Mouse (Mus musculus) cerebellum, postnatal 10 days (tissue): Measurements from ENCODE around the gene Traf3ip2.
A peak's percentile ranks its signal among the peaks of the same experiment; 100 is the strongest.

Experiments
- DNase-seq, 2 experiments: peaks; one replicate each; pipeline ENCODE4 v3.0.0; 2021; ENCODE audit warnings: mixed read lengths in 2 of 2

The Traf3ip2 gene

DNA sequence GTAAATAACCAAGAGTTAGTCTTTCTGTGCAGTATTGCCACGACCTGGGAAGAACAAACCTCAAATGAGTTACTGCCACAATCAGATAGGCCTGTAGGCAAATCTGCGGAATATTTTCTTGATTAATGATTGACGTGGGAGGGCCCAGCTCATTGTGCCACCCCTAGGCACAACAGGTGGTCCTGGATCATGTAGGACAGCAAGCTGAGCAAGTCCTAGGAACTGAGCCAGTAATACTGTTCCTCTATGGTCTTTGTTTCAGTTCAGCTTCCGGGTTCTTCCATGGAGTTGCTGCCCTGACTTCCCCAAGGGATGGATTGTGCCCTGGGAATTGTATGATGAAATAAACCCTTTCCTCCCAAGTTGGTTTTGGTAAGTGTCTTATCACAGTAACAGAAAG lies 68.3 kb downstream of the Traf3ip2 start:
- DNase-seq, result no peak

DNA sequence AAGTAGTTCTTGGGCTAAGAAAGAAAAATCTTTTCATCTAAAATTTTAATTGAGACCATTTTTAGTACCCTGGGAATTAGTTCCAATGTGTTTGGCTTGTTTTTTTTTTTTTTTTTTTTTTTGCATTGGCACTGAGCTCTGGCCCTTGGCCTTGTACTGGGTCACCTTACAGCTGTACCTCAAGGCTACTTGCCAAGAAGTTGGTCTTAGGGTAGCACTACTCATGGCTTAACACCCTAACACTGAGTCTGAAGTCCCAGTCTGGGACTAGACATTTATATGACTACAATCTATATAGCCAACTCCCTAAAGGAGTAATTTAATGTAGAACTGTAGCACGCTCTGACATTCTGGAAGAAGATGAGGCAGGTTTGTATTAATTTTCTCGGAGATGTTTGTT lies 69.8 kb downstream of the Traf3ip2 start:
- DNase-seq, result no peak

DNA sequence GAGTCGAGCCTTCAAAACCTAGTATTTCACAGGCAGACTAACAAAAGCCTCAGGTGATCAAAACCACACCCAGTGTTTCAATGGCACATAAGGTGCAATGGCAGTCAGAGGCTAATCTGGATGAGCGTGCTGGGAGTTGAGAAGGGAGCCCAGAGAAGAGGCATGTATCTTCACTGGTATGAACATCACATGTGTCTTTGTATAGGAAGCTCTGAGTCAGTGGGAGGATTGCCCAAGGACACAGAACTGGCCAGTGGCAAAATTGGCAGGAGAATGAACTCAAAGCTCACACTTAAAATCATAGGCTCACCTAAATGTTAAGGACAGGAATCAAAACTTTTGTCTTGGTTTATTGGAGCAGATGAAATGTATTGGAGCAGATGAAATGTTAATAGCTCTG lies 70.7 kb downstream of the Traf3ip2 start:
- DNase-seq, result no peak

DNA sequence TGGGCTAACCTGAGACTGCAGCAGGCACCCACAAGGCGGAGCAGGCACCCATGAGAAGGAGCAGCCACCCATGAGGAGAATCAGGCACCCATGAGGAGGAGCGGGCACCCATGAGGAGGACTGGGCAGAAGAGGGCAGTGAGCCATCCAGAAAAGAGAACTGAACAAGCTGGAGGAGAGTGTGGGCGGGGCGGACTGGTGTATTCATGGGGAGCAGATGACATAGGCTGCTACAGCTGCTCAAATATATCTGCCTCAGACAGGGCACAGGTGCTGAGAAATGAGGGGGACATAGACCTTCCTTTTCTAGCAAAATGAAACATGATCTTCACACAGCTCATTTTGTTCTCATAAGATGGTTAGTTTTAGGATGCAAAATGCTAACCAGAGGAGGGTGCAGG lies 74.1 kb downstream of the Traf3ip2 start:
- no peak for DNase-seq

GRCm38 (mm10) chr10:39687851-39688250 lies 75.1 kb downstream of the Traf3ip2 start:
- DNase-seq, result peak; percentile 68 to 76

DNA sequence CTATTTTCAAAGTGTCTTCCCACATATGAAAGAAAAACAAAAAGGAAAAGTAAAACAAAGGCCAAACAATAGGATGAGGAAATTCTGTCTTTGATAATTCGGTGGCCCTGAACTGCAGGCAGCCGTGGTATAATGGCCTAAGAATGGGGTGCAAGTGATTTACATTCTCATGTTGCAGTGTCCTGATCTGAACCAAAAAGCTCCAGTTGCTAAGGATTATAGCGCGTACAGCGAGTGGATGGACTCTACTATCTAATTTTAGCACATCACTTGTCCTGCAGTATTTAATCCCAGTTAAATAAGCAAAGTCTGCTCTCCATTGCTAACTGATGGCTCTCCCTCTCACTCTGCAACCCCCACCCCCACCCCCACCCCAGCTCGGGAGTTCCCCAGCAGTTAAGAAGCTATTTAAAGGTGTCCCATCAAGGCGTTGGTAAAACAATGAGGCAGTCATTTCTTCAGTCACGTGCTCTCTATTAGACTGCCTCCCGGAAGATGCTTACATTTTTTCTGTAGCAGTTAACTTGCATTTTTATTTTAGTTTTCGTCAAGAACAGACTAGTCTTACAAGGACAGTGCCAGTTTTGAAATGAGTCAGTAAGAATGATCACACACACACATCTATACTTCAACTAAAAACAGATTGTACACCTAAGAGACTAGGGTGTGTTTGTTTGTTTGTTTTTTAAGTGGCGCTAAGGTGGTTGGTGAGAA lies 78.8 kb downstream of the Traf3ip2 start:
- no peak for DNase-seq

GRCm38 (mm10) chr10:39692152-39692551 lies 79.4 kb downstream of the Traf3ip2 start:
- DNase-seq, result no peak
